Mouse (Mus musculus) right cerebral cortex, postnatal 25 days (tissue): ENCODE results near the gene Hist1h3b.

ENCODE experiments used
- DNase-seq: peaks from one replicate; pipeline ENCODE4 v3.0.0; 2022

The Hist1h3b gene

DNA sequence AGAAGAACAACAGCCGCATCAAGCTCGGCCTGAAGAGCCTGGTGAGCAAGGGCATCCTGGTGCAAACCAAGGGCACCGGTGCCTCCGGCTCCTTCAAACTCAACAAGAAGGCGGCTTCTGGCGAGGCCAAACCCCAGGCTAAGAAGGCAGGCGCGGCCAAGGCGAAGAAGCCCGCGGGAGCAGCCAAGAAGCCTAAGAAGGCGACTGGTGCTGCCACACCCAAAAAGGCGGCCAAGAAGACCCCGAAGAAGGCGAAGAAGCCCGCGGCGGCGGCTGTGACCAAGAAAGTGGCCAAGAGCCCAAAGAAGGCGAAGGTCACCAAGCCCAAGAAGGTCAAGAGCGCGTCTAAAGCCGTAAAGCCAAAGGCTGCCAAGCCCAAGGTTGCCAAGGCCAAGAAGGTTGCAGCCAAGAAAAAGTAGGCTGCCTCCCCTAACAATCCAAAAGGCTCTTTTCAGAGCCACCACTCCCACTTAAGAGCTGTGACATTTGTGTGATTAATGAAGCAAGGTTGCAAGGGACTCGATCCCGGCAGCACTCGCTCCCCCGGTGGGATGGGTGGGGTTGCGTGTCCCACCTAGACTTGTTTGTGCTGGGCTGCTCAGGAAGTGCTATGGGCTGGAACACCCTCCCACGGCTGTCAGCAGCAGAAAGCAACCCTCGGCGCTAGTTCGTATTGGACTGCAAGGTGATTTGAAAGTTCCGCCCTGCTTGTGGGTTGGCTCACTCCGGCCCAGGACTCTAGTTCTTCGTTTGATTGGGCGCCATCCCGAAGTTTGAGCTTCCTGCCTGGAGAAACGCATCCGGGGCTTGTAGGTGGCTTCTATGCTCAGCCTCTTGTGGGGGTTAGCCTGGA, 12.8 kb upstream of the Hist1h3b start:
- peak; percentile 89 for DNase-seq

DNA sequence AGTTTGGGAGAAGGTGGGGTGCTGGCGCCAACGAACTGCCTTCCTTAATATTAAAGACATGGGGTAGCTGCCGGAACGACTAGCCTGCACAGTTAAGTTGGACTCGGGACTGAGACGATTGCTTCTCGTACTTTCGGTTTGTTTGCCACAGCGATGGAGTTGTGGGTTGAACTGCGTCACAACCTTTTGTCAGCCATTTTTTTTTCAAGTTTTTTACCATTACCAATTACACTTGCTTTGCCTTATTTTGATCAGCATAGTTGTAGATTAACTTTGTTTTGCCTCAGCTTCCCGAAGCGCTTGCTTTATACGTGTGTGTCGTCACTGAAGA, 12.2 kb upstream of the Hist1h3b start:
- no peak for DNase-seq

DNA sequence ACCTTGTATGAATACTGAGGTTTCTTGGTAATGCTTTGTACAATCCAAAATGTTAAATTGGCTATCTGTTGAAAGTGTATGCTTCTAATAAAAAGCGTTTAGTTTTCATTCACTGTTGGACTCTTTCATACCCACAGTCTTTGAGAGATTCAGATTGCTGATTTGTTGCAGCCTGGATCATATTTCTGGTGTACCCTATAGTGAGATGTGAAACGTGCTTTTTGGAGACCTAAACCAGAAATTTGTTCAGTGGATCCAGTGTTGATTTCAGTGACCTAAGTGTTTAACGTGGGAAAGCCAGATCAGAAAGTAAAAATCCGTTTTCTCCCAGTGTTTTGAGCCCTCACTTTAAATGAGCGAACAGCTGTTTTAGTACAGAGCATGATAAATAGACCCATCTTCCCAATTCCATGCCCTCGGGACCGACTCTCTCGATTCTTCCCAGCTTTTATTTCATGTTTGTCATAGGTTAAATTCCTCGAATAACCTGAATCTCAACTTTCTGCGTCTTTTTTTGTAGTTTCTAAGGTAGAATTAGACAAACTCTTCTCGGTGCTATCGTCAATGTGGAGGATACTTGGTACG, 11.7 kb upstream of the Hist1h3b start:
- DNase-seq = no peak

DNA sequence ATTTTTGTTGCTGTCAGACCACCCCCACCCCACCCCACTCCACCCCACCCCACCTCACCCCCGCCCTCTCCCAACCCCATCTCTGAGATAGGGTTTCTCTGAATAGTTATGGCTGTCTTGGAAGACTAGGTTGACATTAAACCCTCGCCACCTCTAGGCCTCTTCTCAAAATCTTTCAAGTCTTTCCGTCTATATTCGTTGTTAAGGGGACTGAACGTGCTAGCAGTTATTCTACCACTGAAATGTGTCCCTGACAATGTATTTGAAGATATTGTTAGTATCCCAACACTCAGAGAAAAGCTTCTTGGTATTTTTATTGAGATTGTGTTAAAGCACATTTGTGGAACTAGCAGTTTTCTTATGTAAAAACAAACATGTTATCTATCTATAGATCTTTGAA, 11.2 kb upstream of the Hist1h3b start:
- DNase-seq = no peak

DNA sequence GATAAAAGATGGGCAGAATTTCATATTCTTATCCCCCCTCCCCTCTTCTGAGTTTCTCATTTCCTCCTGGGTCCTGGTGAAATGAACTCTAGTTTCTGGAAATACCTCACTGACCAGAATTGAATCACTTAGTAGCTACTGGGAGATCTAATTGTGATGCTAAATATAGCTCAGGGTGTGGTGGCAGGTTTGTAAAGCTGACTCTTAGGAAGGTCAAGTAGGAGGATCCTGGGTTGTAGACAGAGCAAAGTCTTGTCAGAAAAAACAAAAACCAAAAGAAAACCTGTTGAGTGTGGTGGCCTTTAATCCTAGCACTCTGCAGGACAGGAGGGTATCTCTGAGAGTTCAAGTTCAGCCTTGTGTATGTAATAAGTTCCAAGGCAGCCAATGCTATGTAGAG, 10.1 kb upstream of the Hist1h3b start:
- no peak for DNase-seq

DNA sequence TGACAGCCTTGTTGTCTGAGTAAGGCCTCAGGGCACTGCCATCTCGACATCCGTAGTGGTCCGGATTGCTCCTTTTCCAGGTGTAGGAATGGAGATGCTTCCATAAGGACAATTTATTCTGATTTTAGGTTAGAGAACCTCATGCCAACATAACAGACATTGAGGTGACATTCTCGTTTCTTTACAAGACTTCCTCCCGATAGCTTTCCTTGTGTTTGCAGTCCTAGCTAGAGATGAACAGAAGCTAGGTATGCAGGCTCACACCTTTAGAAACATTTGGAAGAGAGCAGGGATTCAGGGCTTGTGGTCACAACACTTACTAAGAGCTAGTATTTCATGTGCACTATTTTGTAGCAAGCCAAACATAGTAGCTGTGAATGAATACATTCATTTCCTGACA, 8.9 kb upstream of the Hist1h3b start:
- DNase-seq = no peak

DNA sequence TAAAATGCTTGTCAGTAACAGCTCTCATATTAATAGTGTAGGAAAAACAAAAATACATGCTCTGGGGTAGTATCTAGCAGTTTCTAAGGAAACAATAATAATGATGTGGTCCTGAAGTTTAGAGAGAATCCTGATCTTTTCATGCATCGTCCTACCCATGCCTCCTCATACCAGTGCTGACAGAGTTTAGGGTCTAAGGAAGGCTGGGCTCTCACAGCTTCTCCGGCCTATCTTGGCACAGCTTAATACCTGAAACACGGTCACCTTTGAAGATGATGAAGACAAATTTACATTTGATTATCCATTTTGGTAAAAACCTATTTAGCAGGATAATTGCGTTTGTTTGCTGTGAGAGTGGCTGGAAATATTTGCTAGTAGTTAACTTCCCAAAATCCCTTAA, 8.1 kb upstream of the Hist1h3b start:
- no peak for DNase-seq

DNA sequence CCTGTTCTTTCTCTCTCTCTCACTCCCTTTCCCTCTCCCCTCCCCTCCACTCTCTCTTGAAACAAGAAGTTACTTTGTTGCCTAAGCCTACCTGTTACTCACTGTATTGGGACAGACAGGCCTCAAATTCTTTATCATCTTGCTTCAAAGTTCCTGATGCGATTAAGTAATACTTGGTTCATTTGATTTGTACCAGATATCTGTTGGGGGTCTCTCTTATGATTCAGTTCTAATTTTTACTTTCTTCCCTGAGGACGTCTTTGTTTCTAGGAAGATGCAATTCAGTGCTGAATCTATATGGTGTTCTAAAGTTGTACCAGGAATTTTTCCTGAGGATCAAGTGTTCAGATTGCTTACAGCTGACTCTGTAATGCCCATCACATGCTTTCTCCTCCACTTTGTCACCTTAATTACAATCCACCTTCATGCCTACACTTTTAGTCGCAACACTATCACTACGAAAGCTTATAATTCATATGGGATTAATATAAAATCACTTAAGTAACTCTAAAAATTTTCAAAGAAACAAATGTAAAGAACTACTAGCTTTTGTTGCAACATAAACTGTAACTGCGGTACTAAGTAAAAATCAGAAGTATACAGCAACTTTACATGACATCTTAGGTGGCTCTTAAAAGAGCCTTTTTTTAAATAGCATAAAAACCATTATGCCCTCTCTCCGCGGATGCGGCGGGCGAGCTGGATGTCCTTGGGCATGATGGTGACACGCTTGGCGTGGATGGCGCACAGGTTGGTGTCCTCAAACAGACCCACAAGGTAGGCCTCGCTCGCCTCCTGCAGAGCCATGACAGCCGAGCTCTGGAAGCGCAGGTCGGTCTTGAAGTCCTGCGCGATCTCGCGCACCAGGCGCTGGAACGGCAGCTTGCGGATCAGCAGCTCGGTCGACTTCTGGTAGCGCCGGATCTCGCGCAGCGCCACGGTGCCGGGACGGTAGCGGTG, 7.4 kb upstream of the Hist1h3b start:
- no peak for DNase-seq

DNA sequence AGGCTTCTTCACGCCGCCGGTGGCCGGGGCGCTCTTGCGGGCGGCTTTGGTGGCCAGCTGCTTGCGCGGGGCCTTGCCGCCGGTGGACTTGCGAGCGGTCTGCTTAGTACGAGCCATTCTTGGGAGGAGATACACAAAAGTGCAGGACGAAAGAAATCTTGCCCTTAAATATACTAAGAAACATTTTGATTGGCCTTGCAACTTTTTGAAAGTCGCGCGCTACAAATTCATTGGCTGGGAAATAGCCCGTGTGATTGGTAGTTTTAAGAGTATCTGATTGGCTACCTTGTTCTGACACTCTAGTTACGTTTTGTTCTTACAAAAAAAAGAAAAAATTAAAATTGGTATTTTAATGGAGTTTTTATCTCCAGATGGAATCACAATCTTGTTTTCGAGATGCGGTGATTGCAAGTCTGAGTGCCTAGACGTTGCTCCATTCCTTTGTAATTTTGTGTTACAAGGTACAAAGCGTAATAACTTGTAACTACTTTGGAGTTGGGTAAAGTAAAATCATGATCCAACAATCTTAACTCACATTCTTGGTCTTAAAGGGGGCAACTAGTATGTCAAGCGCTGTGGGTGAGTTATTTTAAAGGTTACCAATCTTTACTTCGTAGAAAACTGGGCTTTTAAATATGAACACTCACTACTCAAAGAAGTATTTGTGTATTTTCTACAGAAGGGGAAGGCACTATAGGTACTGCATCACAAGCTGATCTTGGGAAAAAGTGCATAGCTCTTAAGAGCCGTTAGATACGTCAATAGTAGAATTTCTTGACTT, 6.5 kb upstream of the Hist1h3b start, which contains the start of gene Hist1h3c:
Gene Hist1h3c (minus strand): TSS at position 222 of the 781 bp plus-strand sequence.
- peak; percentile 77 for DNase-seq

DNA sequence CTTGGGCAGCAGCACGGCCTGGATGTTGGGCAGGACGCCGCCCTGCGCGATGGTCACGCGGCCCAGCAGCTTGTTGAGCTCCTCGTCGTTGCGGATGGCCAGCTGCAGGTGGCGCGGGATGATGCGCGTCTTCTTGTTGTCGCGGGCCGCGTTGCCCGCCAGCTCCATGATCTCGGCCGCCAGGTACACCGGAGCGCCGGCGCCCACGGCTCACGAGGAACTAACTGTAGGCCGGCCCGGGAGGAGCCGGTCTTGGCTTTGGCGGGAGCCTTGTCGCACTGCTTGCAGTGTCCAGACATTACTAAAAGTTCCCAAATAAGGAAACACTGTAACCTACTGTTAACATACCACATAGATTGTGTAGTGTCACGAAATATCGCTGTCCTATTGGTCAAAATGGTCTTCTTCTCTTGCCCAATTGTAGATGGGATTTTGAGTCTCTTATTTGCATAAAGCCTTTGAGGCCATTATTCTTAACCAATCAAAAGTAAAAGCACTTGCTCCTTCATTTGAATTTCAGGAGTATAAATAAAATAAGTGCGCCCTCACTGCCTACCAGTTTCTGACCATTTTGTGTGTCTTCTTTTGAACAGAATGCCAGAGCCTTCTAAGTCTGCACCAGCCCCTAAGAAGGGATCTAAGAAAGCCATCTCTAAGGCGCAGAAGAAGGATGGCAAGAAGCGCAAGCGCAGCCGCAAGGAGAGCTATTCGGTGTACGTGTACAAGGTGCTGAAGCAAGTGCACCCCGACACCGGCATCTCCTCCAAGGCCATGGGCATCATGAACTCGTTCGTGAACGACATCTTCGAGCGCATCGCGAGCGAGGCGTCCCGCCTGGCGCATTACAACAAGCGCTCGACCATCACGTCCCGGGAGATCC, 5.6 kb upstream of the Hist1h3b start, which contains the start of gene Hist1h2bb:
Gene Hist1h2bb (plus strand): TSS at position 534 of the 880 bp plus-strand sequence.
- DNase-seq = peak; percentile 81

DNA sequence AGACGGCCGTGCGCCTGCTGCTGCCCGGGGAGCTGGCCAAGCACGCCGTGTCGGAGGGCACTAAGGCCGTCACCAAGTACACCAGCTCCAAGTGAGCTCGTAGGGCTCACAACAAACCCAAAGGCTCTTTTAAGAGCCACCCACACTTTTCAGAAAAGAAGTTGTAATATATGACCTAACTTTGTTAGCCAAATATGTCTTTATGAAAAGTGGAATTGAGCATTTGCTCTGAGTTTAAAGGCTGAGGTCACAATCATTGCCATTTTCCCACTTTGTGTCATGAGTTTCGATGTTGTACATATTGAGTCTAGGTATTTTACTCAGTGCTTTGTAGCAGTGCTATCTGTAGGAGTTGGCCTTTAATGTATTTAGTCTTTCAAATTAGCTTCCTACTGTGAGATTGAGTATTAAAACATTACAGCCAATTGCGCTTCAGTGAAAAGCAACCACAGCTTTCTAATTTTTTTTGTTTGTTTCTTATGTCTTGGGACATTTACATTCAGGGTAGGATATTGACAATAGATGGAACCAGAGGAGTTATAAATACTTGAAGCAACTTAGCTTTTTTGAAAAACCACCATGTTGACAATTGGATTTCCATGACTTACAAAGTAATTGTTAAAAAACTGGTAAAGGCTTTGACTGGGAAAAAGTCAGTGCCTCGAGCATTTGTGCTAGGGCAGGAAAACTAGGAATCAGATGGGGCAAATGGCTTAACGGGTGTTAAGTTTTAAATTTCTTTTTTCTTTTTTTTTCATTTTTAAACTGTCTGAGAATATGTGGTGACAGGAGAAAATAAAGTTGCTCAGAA, 4.8 kb upstream of the Hist1h3b start:
- DNase-seq = no peak

DNA sequence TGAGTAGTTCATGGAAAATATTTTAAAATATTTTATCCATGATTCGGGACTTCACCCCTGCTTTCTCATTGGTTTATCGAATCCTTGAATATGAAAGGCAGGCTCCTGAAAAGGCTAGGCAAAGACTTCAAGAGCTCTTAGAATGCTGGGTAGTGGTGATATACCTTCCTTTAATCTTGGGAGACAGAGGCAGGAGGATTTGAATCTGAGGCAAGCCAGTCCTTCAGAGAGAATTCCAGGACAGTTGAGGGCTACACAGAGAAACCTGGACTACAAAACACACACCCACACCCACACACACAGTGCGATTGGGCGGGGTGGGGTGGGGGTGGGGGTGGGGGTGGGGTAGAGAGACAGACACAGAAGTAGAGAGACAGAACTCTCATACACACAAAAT, 4.2 kb upstream of the Hist1h3b start:
- DNase-seq = no peak

DNA sequence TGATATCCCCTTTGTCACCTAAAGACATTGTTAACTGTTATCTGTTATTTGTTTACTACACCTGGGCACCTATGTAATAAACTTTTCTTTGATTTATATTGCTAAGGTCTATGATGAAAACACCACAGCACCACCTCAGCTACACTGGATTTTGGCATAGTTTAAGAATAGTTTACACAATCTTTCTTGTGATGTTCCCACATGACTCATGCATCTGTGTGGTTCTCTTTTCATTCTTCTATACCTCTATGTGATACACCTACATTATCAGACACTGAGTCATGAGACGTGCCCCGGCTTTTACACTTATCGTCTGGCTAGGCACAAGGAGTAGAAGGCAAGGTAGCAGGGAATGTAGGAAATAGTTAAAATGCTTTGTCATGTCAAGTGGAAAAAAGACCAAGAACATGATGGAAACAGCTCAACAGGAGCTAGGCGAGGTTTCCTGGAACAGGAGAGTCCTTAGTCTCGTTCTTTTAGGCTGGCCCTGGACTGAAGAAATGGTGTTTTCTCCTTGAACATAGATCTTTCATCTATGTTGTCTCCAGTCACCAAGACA, 2.4 kb upstream of the Hist1h3b start:
- no peak for DNase-seq

DNA sequence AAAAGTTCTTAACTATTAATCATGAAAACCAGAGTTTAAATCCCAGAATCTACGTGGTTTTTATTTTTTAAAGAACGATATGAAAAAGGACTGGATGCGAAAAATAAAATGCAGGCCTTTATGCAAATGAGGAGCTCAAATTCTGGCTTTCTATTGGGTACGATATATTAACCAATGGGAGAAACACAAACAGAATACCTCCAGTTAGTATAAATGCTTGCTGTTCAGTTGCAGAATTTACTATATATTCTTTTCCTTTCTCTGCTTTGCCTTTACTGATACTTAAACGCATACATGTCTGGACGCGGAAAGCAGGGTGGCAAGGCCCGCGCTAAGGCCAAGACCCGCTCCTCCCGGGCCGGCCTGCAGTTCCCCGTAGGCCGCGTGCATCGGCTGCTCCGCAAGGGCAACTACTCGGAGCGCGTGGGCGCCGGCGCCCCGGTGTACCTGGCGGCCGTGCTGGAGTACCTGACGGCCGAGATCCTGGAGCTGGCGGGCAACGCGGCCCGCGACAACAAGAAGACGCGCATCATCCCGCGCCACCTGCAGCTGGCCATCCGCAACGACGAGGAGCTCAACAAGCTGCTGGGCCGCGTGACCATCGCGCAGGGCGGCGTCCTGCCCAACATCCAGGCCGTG, 1.1 kb upstream of the Hist1h3b start, which contains the start of gene Hist1h2ab:
Gene Hist1h2ab (plus strand): TSS at position 288 of the 639 bp plus-strand sequence.
- peak; percentile 63 for DNase-seq

DNA sequence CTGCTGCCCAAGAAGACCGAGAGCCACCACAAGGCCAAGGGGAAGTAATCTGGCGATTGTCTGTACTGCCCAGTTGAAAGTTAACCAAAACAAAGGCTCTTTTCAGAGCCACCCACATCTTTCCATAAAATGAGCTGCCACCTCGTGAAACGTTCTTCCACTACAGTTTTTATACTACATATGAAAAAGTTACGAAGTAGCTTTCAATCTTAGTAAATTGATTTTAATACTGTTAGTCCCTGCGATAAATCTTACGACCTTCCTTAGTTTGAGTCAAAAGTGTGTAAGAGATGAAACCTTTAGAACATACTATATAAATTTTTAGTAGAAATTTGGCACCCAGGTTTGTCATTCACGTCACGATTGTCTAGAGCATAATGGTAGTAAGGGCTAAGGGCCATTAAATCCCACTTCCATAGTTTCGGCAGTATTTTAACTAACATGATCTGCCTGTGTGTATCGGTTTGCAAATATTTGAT, 550 bp upstream of the Hist1h3b start:
- DNase-seq = no peak

DNA sequence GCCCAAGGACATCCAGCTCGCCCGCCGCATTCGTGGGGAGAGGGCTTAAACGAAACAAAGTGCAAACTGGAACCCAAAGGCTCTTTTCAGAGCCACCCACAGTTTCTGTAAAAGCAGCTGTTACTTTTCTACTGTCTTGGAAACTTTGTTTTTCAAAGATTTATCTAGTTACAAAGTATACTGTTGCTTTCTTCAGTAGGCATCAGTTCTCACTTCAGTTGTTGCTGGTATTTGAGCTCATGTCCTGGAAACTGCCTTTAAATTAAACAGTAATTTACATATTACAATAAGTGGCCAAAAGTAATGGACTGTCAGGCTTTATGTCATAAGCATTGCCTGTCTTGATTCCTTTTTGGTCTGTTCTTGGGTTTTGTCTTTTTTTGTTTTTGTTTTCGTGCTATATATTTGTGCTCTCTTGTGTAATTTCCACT, 690 bp downstream of the Hist1h3b start:
- no peak for DNase-seq

DNA sequence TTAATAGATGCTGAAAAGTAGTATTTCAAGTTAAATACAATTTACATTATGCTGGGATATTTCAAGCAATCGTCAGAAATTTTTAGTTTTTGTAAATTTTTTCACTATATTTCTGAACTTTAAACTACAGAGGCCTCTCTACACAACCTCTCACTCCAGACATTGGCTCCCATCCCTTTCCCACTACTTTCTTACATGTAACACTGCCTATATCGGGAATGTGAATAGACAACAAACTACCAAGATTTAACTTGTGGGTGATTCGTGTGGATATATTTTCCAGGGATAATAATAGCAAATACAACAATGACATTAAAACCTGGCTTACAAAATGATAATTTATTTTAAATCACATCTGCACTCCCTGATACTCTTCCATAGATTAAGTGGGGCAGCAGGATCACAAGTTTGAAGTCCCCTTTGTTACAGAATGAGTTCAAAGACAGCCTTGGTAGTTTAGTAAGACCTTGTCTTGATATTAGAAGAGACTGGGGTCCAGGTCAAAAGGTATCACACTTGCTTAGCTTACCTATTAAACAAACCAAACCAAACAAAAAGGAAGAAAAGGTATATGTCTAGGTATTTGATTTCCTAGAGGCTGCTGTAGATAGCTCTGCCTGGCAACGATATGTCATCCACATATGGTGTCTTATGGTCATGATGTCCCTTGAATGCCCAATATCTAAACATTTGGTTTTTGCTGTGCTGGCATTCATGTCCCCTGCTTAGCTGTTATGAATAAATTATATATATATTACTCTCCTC, 1.4 kb downstream of the Hist1h3b start:
- DNase-seq = no peak

DNA sequence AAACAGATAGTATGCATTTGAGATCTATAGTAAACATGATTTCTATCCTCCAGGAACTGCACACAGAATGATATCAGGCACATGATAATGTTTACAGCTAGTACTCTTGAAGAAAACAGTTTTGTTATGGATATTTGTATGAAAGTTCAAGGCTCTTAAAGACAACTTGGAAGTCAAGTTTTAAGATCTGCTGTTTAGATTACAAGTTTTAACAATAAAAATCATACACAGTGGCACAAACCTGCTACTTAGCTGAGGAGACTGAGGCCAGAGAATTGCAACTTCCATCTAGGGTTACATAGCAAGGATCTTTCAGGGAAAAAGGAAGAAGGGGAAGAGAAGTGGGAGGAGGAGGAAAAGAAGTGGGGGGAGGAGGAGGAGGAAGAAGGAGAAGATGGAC, 2.9 kb downstream of the Hist1h3b start:
- no peak for DNase-seq

DNA sequence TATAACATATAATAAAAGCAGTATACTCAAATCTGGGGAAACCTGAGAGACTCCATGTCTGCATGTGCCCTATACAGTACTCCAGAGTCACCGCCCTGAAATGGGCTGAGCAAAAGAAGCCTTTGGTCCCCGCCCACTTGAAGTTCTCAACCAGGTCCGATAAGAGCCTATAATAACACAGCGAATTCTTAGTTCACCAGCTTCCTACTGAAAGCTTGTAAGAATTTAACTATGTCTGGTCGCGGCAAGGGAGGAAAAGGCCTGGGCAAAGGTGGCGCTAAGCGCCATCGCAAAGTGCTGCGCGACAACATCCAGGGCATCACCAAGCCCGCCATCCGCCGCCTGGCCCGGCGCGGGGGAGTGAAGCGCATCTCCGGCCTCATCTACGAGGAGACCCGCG, 4.7 kb downstream of the Hist1h3b start, which contains the start of gene Hist1h4b:
Gene Hist1h4b (plus strand): TSS at position 224 of the 400 bp plus-strand sequence.
- peak; percentile 86 for DNase-seq
